Mouse (Mus musculus) T-helper 2 cell (primary cell): ENCODE data around the gene Prdx2.

ENCODE experiments used
- in situ Hi-C: fragments of 300-600 bp; cut with MboI, MseI; formaldehyde crosslinking; loops from one replicate; pipeline ENCODE4 v1.15.1; 2025; ENCODE audit warnings: high pct_unique_total_duplicates

Prdx2 gene

GRCm38 (mm10) chr8:84978248-84978940 lies 9.0 kb downstream of the Prdx2 start, which contains the start of gene Junb:
Gene Junb (minus strand): TSS chr8:84978718.
- in situ Hi-C loops = no loop called here

DNA sequence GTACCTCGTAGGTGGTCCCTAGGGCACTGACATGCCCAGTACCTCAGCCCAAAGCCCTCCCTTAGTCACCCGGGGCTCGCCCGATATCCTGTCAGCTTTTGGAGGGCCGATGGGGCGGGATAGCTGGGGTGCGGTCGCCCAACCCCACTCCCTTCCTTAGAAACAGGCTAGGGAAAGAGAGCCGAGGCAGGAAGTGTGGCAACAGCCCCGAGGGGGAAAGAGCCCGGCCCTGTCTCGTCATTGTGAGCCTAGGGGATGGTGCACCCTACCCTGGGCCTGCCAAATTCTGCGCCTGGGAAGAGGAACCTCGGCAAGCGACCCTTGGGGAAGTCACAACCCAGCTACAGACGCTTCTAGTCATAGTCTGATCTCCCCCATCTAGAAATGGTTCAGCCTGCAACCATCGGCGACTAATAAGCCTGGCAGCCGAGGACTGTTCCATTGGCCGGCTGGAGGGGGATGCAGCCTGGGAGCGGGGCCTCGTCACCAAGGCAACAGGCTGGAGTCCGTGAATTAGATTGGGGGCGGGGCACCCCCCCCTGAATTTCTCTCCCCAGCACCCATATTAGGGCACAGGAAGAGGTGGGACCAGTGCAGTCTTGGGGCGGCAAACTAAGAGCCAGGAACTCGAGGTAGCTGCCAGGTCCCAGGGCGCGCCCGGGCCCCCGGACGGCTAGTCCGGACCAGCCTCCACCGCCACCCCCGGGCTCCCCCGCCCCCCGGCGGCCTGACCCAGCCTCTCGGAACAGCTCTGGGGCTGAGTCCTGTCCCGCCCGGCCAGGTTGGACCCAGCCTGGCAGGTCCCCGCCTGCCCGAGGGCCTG lies 10.4 kb downstream of the Prdx2 start:
- in situ Hi-C loops = loop anchor here (10.0 kb wide), 1 partner anchor 315 kb away; the partner anchor contains the start of gene Ier2

GRCm38 (mm10) chr8:84980622-84981358 lies 11.4 kb downstream of the Prdx2 start:
- in situ Hi-C loops = loop anchor here (10.0 kb wide), 1 partner anchor 316 kb away; the partner anchor contains the start of gene Ier2

GRCm38 (mm10) chr8:84981644-84982498 lies 12.5 kb downstream of the Prdx2 start:
- in situ Hi-C loops = loop anchor here (10.0 kb wide), 1 partner anchor 317 kb away; the partner anchor contains the start of gene Ier2

GRCm38 (mm10) chr8:84982499-84983011 lies 13.2 kb downstream of the Prdx2 start:
- in situ Hi-C loops = loop anchor here (10.0 kb wide), 1 partner anchor 318 kb away; the partner anchor contains the start of gene Ier2

DNA sequence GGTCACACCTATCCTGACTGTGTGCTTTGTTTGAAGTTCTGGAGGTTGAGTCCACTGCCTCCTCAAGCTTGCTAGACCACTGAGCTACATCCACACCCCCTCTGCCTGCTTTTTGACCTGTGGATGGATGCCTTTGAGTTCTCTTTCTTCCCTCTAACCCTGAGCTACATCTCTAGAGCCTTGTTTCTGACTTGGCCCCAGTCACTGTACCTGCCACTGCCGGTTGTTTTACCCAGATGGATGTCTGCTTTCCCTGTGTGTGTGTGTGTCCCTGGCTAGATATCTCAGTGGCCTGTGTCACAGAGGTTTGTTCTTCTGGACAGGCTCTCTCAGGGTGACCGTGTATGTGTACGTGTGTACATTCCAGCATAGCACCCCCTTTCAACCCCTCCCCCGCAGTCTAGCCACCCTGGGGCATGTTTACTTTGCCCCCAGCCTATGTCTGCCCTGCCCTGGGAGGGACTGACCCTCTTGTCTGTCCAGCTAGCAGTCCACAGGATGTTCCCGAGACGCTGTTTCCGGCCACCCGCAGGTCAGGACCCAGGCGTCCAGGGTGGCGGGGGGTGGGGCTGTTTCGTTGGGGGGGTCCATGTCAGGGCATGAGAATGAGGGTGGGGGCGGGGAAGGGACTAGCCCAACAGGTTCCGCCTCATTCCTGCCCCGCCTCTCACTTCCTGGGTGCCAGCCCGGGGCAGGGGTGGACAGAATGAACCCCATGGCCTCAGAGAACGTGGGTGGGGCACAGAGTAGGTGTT lies 15.1 kb downstream of the Prdx2 start:
- in situ Hi-C loops = loop anchor here (10.0 kb wide), 1 partner anchor 320 kb away; the partner anchor contains the start of gene Ier2

DNA sequence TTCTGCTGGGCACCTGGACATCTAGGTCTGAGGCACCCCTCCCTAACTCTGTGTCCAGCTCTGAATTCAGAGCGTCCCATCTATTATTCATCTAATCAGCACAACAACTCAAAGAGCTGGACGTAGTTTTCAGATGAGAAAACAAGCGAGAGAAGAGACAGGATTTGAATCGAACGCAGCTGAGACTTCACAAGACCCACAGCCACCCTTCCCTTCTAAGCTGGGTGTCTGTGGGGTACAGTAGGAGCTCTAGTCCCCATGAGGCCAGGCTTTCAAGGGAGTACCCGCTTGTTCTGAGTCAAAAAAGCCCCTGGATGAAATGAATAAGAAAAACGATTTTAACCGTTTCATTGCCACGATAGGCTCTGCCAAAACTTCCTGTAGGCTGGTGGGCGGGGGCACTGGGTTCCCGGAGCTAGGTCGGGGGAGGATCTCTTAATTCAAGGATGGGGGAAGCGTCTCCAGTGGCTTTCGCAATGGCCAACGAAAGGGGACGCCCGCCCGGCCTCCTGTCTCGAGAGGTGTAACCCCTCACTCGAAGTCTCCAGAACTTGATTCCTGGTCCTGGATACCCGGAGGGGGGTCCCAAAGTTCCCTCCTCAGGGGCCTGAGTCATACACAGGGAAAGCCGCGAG lies 15.8 kb downstream of the Prdx2 start:
- in situ Hi-C loops = loop anchor here (10.0 kb wide), 1 partner anchor 320 kb away; the partner anchor contains the start of gene Ier2

- in situ Hi-C loops = loop anchor here (10.0 kb wide), 1 partner anchor 321 kb away; the partner anchor contains the start of gene Ier2
Measured at GRCm38 (mm10) chr8:84985684-84986378, 16.4 kb downstream of the Prdx2 start.

DNA sequence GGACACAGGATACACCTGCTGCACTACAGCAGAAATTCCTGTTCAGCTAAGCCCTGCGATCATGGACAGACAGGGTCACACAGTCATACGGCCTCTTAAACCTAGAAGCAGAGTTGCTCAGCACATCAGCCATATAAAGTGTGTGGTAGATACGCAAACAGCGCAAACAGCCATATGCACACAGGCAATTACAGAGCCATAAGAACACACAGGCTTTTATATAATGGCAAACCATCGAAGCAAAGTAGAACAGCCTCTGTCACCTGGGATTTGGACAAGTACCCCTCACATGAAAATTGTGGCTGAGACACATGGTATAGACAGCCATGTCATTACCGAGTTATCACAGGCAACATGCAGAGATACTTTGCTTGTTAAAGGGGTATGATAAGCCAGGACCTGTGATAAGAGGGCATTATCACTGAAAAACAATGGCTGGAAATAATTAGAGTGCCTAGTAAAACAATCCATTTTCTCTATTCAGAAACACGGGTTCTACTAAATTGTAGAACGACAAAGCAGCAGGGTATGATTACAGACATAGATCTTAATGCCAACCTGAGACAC lies 17.1 kb downstream of the Prdx2 start:
- in situ Hi-C loops = loop anchor here (10.0 kb wide), 1 partner anchor 322 kb away; the partner anchor contains the start of gene Ier2

GRCm38 (mm10) chr8:84987388-84987787 lies 18.0 kb downstream of the Prdx2 start:
- in situ Hi-C loops = loop anchor here (10.0 kb wide), 1 partner anchor 323 kb away; the partner anchor contains the start of gene Ier2

DNA sequence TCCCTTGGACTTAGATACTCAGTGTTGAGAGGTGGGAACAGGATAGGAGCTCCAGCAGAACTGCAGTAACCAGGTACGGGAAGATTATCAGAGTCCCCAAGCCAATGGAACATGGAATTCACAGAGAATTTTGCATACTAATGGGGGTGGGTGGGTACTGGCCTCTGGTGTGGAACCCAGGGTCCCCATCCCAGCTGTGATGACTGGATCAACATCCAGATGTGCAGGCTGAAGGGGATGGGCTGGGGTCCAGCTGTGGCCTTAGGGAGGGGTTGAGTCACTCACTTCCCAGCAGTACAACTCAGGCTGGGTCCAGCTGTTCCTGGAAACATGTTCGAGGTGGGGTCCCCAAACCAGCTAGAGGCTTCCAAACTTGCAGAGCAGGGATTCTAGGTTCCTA lies 18.5 kb downstream of the Prdx2 start:
- in situ Hi-C loops = loop anchor here (10.0 kb wide), 1 partner anchor 323 kb away; the partner anchor contains the start of gene Ier2

DNA sequence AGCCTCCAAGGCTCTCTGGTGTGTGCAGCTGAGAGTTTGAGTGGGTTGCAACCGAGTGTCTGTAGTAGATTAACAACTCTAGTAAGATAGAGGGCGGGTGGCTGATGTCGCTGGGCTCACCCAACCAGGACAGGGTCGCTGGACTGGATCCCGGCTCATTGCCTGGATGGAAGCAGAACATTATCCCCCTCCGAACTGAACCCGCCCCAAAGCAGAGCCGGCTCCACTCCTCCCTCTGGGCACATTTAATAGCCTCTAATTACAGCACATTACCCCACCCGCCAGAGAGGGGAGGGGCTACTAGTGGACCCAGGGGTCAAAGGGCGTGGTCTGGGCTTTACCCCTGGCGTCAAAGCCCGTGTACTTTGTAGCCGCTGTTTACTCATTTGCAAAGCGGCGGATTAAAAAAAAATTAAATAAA lies 19.9 kb downstream of the Prdx2 start:
- in situ Hi-C loops = loop anchor here (10.0 kb wide), 1 partner anchor 325 kb away; the partner anchor contains the start of gene Ier2

- in situ Hi-C loops = loop anchor here (10.0 kb wide), 1 partner anchor 325 kb away; the partner anchor contains the start of gene Ier2
Measured at GRCm38 (mm10) chr8:84989810-84990209, 20.4 kb downstream of the Prdx2 start.

DNA sequence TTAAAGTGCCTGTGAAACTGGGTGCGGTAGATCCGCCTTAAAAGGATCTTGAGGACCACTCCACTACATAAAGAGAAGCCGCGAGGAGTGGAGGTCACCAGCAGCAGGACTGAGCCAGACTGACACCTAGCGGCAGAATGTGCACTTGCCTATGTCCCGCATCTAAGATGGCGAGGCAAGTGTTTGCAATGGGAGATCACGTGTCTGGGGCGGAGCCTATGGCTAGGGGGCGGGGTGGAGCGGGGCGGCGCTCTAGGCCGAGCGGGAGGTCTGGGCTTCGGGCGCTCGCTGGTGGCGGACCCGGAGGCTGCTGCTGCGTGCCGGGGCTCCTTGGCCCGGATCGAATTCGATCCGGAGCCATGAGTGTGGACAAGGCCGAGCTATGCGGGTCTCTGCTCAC lies 21.0 kb downstream of the Prdx2 start, which contains the start of gene Hook2:
Gene Hook2 (plus strand): TSS at position 255 of the 400 bp plus-strand sequence.
- in situ Hi-C loops = no loop called here

GRCm38 (mm10) chr8:84990836-84991235 lies 21.4 kb downstream of the Prdx2 start:
- in situ Hi-C loops = no loop called here

- in situ Hi-C loops = no loop called here
Measured at GRCm38 (mm10) chr8:84994375-84994774, 25.0 kb downstream of the Prdx2 start.

DNA sequence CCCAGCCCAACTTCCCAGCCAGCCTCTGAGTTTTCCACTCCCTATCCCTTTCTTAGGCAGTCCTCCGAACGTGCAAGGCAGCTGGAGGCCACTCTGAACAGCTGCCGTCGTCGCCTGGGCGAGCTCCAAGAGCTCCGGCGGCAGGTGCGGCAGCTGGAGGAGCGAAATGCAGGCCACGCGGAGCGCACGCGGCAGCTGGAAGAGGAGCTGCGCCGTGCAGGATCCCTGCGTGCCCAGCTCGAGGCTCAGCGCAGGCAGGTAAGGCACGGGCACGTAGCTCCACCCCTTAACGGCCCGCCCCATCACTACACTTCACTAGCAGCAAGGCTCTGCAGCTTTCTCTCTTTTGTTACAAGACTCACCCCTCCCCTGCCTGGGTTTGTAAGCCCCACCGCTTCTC lies 26.3 kb downstream of the Prdx2 start:
- in situ Hi-C loops = no loop called here

GRCm38 (mm10) chr8:84996978-84997377 lies 27.6 kb downstream of the Prdx2 start:
- in situ Hi-C loops = no loop called here
